In the genomic region with DNA sequence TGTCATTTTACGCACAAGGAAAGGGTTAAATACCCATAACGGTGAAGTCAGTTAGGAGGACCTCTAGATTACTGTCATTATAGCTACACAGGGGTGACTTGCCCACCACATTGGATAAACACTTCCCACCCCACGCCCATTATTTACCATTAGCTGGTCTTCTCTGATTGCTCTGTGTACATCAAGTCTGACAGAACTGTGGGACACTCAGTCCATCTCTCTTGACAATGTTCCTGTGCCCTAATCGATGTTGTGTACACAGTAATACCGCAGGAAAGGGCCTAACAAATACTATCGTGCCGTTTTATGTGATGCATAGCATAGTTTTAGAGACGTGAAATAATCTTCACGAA, we compare ENCODE assay signal across 8 mouse cellular contexts. TPM values are rescaled to one million over a fixed set of nuclear protein-coding genes. Genes with fewer than 3 reads are reported as not detected.
DNase-seq lines count a peak whose midpoint lies in the region; ATAC-seq and TF ChIP-seq lines count a peak whose summit lies in the region.

No protein-coding gene starts in this region.

- no peak for TF ChIP-seq POLR2A in lung, adult 2 months (IDR thresholded peaks at IDR 0.05; ENCODE audit: borderline replicate concordance, extremely low read depth, low read depth, low read length)

- peak overlapping the region; percentile 85 for H3K4me3 ChIP-seq in lung, adult 2 months (replicated peaks; ENCODE audit: extremely low read depth, low read depth, low read length)
- H3K4me3 ChIP-seq in embryonic facial prominence, embryonic 14.5 days (ENCODE audit: low read depth, low read length), result peak overlapping the region; percentile 61
- peak overlapping the region; percentile 74 for H3K4me3 ChIP-seq in limb, embryonic 10.5 days
- H3K4me3 ChIP-seq in neural tube, embryonic 12.5 days, result peak overlapping the region; percentile 68

- ATAC-seq in embryonic facial prominence, embryonic 14.5 days (ENCODE audit: low read depth), result peak; percentile 53
- peak; percentile 57 for ATAC-seq in neural tube, embryonic 12.5 days (ENCODE audit: low FRiP score, low read depth)

- peak overlapping the region; percentile 35 for H3K27ac ChIP-seq in embryonic facial prominence, embryonic 14.5 days (replicated peaks; ENCODE audit: low read depth, low read length)
- peak overlapping the region; percentile 92 for H3K27ac ChIP-seq in limb, embryonic 10.5 days
- H3K27ac ChIP-seq in neural tube, embryonic 12.5 days, result no peak overlapping the region

- peak overlapping the region; percentile 85 for H3K4me2 ChIP-seq in embryonic facial prominence, embryonic 14.5 days (ENCODE audit: low read depth, low read length)
- peak overlapping the region; percentile 81 for H3K4me2 ChIP-seq in neural tube, embryonic 12.5 days (replicated peaks)

- peaks cover 9% of the 10 kb centered on the region for H3K4me1 ChIP-seq in lung, adult 2 months (ENCODE audit: control insufficient read depth, insufficient read depth, low read length)
- H3K4me1 ChIP-seq in embryonic facial prominence, embryonic 14.5 days (ENCODE audit: control insufficient read depth, insufficient read depth, low read length), result peaks cover 18% of the 10 kb centered on the region
- peaks cover 20% of the 10 kb centered on the region for H3K4me1 ChIP-seq in limb, embryonic 10.5 days
- H3K4me1 ChIP-seq in neural tube, embryonic 12.5 days, result peaks cover 20% of the 10 kb centered on the region

- H3K9ac ChIP-seq in embryonic facial prominence, embryonic 14.5 days (ENCODE audit: low read depth, low read length), result peak overlapping the region; percentile 84
- H3K9ac ChIP-seq in neural tube, embryonic 12.5 days, result peak overlapping the region; percentile 76

- no peaks in the 10 kb centered on the region for H3K9me3 ChIP-seq in embryonic facial prominence, embryonic 14.5 days (ENCODE audit: control insufficient read depth, low read length)
- no peaks in the 10 kb centered on the region for H3K9me3 ChIP-seq in limb, embryonic 10.5 days (replicated peaks)
- no peaks in the 10 kb centered on the region for H3K9me3 ChIP-seq in neural tube, embryonic 12.5 days

- no peaks in the 10 kb centered on the region for H3K27me3 ChIP-seq in embryonic facial prominence, embryonic 14.5 days (replicated peaks; ENCODE audit: control insufficient read depth, insufficient read depth, low read length)
- H3K27me3 ChIP-seq in limb, embryonic 10.5 days (ENCODE audit: low read depth, poor library complexity, severe bottlenecking), result no peaks in the 10 kb centered on the region
- H3K27me3 ChIP-seq in neural tube, embryonic 12.5 days (replicated peaks), result no peaks in the 10 kb centered on the region

- TF ChIP-seq CTCF in lung, adult 2 months (IDR thresholded peaks at IDR 0.05; ENCODE audit: insufficient read depth, low read length), result no peak

- DNase-seq in lung, adult 2 months, result no peak
- DNase-seq in lung, postnatal 14 days, result no peak
- peak; percentile 7 for DNase-seq in embryonic facial prominence, embryonic 14.5 days (ENCODE audit: low spot score)
- DNase-seq in limb, embryonic 10.5 days (ENCODE audit: low spot score), result no peak
- no peak for DNase-seq in cerebellum, adult 18-20 months
- no peak for DNase-seq in kidney, adult 11 months
- DNase-seq in right cerebral cortex, postnatal 25 days, result no peak

- WGBS in lung, adult 2 months, result 4% methylated on average over 9 of the region's 9 CpGs
- 4% methylated on average over 9 of the region's 9 CpGs for whole genome bisulfite sequencing in embryonic facial prominence, embryonic 14.5 days
- WGBS in limb, embryonic 10.5 days, result 6% methylated on average over 9 of the region's 9 CpGs
- WGBS in neural tube, embryonic 12.5 days, result 5% methylated on average over 9 of the region's 9 CpGs

- no peaks in the 10 kb centered on the region for H3K36me3 ChIP-seq in embryonic facial prominence, embryonic 14.5 days (ENCODE audit: control insufficient read depth, insufficient read depth, low read length)
- no peaks in the 10 kb centered on the region for H3K36me3 ChIP-seq in limb, embryonic 10.5 days
- H3K36me3 ChIP-seq in neural tube, embryonic 12.5 days, result no peaks in the 10 kb centered on the region

RNA-seq across cellular contexts. Expression of a gene that starts 0.6 kb away (rescaled TPM):
- 11.7 and 20.8 TPM in 2 replicates for polyA plus RNA-seq in lung, adult 2 months (2012; rRNA removed)
- polyA plus RNA-seq in embryonic facial prominence, embryonic 14.5 days (2014; fragmentation: Nextera tagmentation; extraction: Ambion mirVana), result 37.8 and 42.0 TPM in 2 replicates
- 59.4 and 66.8 TPM in 2 replicates for polyA plus RNA-seq in limb, embryonic 10.5 days (2016; fragmentation: Nextera tagmentation; extraction: Ambion mirVana)
- 53.8 and 54.0 TPM in 2 replicates for polyA plus RNA-seq in neural tube, embryonic 12.5 days (2016; fragmentation: Nextera tagmentation; extraction: Ambion mirVana)

RNA-seq across cellular contexts. Expression of a gene that starts 29.5 kb away (rescaled TPM):
- polyA plus RNA-seq in lung, adult 2 months (2012; rRNA removed), result 2.4 and 3.5 TPM in 2 replicates
- 1.8 TPM in 2 replicates for polyA plus RNA-seq in embryonic facial prominence, embryonic 14.5 days (2014; fragmentation: Nextera tagmentation; extraction: Ambion mirVana)
- 1.5 and 1.7 TPM in 2 replicates for polyA plus RNA-seq in limb, embryonic 10.5 days (2016; fragmentation: Nextera tagmentation; extraction: Ambion mirVana)
- polyA plus RNA-seq in neural tube, embryonic 12.5 days (2016; fragmentation: Nextera tagmentation; extraction: Ambion mirVana), result 1.2 TPM in 2 replicates

RNA-seq across cellular contexts. Expression of a gene that starts 59.2 kb away (rescaled TPM):
- 14.9 and 17.7 TPM in 2 replicates for polyA plus RNA-seq in lung, adult 2 months (2012; rRNA removed)
- 15.6 and 16.1 TPM in 2 replicates for polyA plus RNA-seq in embryonic facial prominence, embryonic 14.5 days (2014; fragmentation: Nextera tagmentation; extraction: Ambion mirVana)
- 13.3 and 15.9 TPM in 2 replicates for polyA plus RNA-seq in limb, embryonic 10.5 days (2016; fragmentation: Nextera tagmentation; extraction: Ambion mirVana)
- polyA plus RNA-seq in neural tube, embryonic 12.5 days (2016; fragmentation: Nextera tagmentation; extraction: Ambion mirVana), result 12.3 and 12.6 TPM in 2 replicates
